Mouse (Mus musculus) limb, embryonic 14.5 days (tissue): ENCODE data around the gene Sema3c. TPM values are rescaled to one million over a fixed set of nuclear protein-coding genes. Genes with fewer than 3 reads are reported as not detected.
"Not testable (repeated sequence)": the region's sequence is repeated elsewhere in the genome, so short reads cannot be mapped to it uniquely, and the experiment has no call there.

ENCODE experiments used
- ATAC-seq: fragments of 200-750 bp; cut with Nextera tagmentation; 2 replicates; pipeline ENCODE4 v1.8.0; 2017; ENCODE audit warnings: low read depth, moderate number of reproducible peaks, moderate TSS enrichment; ENCODE audit not compliant: low FRiP score
- DNase-seq: peaks from one replicate; pipeline ENCODE4 v3.0.0-alpha.2; 2015; ENCODE audit warnings: low spot score
- H3K27ac ChIP-seq: fragments of 300-500 bp; sonication (generic); replicated peaks from 2 replicates; pipeline ENCODE4 v1.5.1; 2014; ENCODE audit warnings: low read depth, mild to moderate bottlenecking, low read length, moderate library complexity, mixed read lengths
- H3K27me3 ChIP-seq: fragments of 300-500 bp; sonication (generic); 2 replicates; pipeline ENCODE4 v1.6.1; 2014; ENCODE audit warnings: low read length, mixed read lengths; ENCODE audit not compliant: control insufficient read depth, insufficient read depth
- H3K36me3 ChIP-seq: fragments of 300-500 bp; sonication (generic); 2 replicates; pipeline ENCODE4 v1.6.1; 2014; ENCODE audit warnings: mild to moderate bottlenecking, low read length, moderate library complexity, mixed read lengths; ENCODE audit not compliant: control insufficient read depth, insufficient read depth
- H3K4me1 ChIP-seq: fragments of 300-500 bp; sonication (generic); 2 replicates; pipeline ENCODE4 v1.6.1; 2014; ENCODE audit warnings: antibody characterized with exemption, low read length, mixed read lengths; ENCODE audit not compliant: control insufficient read depth, insufficient read depth
- H3K4me2 ChIP-seq: fragments of 300-500 bp; sonication (generic); replicated peaks from 2 replicates; pipeline ENCODE4 v1.6.1; 2014; ENCODE audit warnings: low read depth, mild to moderate bottlenecking, low read length, moderate library complexity; ENCODE audit not compliant: severe bottlenecking
- H3K4me3 ChIP-seq: fragments of 300-500 bp; sonication (generic); replicated peaks from 2 replicates; pipeline ENCODE4 v1.5.1; 2014; ENCODE audit warnings: low read length
- H3K9ac ChIP-seq: fragments of 300-500 bp; sonication (generic); 2 replicates; pipeline ENCODE4 v1.6.1; 2014; ENCODE audit warnings: mild to moderate bottlenecking, low read depth, low read length, moderate library complexity; ENCODE audit not compliant: severe bottlenecking
- H3K9me3 ChIP-seq: fragments of 300-500 bp; sonication (generic); 2 replicates; pipeline ENCODE4 v1.6.1; 2016; ENCODE audit warnings: low read length; ENCODE audit not compliant: control insufficient read depth
- POLR2A ChIP-seq: fragments of 200-500 bp; IDR thresholded peaks from 2 replicates; pipeline ENCODE4 v1.8.0; 2012; ENCODE audit warnings: inconsistent platforms, mild to moderate bottlenecking, moderate library complexity, borderline replicate concordance; ENCODE audit not compliant: insufficient read depth, insufficient read length; ENCODE audit errors: extremely low read depth
- WGBS: fragments of 180-500 bp; shearing (Covaris S2); extraction: QIAGEN DNeasy Blood & Tissue Kit; methylation state at CpG from one replicate; pipeline ENCODE4 v1.1.7; 2014; 5-methylcytosine and 5-hydroxymethylcytosine counted together
- polyA plus RNA-seq, 2 experiments: library from polyadenylated mRNA; depleted of rRNA in 1 of 2; stranded (reverse) in 1 of 2; unstranded in 1 of 2; fragments of >200 nt; fragmentation: Nextera tagmentation in 1 of 2; extraction: Ambion mirVana in 1 of 2; gene quantifications; 2 replicates each; pipeline versions ENCODE4 v1.2.1 to v1.2.3; 2012 to 2014

The Sema3c gene
- 28.3 and 29.5 TPM in 2 replicates for polyA plus RNA-seq (2012; rRNA removed)
- polyA plus RNA-seq (2014; fragmentation: Nextera tagmentation; extraction: Ambion mirVana) = 71.5 and 73.6 TPM in 2 replicates

DNA sequence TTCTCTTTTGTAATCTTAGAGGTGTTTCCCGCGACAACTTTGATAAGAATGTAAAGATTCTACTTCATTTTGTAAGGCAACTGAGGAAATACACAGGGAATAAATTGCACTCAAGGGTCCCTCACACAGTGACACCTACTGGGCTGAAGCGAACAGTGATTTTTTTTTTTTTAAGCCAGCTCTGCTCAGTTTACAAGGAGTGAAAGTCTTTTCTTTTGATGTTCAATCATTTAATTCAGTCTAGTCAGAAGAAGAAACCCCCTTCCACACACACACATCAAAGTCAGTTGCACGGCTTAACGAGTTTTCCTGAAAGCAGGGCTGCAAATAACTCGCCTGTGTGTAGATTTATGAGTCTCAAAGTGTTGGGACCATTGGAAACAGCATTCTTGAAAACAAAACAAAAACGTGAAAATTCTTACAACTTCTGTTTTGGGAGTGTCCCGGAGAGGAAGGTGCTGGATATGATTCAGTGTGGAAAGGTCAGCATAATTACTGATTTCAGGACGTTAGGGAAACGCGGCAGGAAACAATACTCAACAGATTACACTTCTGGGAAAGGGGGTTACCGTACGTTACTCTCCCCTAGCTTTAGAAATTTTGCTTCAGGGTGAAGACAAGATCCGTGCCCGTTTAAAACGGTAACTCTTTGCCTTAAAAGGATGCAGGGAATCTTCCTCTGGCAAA, at the start of gene Sema3c:
Gene Sema3c, plus strand, starts transcription at position 588 of the 687 bp plus-strand sequence.
- peak within 1 kb of the TSS; percentile 89 for H3K27ac ChIP-seq
- peak within 1 kb of the TSS; percentile 70 for H3K9ac ChIP-seq
- peak within 1 kb of the TSS; percentile 53 for H3K4me3 ChIP-seq
- peak within 1 kb of the TSS; percentile 53 for H3K4me2 ChIP-seq
- no peaks in the 10 kb centered on the region for H3K9me3 ChIP-seq
- TF ChIP-seq POLR2A = no peak
- ATAC-seq = peak; percentile 35
- DNase-seq = peak; percentile 60
- no peaks in the 10 kb centered on the region for H3K27me3 ChIP-seq
- WGBS = 1% methylated on average over 16 of the region's 16 CpGs
- H3K4me1 ChIP-seq = 0 out of 2 replicates have a peak, but pooled peaks cover 3% of the 10 kb centered on the region
- no peaks in the 10 kb centered on the region for H3K36me3 ChIP-seq

DNA sequence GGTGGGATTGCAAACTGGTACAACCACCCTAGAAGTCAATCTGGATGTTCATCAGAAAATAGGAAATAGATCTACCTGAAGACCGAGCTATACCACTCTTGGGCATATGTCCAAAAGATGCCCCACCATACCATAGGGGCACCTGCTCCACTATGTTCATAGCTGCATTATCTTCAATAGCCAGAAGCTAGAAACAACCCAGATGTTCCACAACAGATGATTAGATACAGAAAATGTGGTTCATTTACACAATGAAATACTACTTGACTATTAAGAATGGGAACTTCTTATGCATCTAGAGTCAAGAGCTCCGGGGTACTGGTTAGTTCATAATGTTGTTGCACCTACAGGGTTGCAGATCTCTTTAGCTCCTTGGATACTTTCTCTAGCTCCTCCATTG, 42.9 kb upstream of the Sema3c start:
- not testable (repeated sequence) for H3K4me2 ChIP-seq, ATAC-seq, H3K9me3 ChIP-seq, H3K9ac ChIP-seq, H3K4me3 ChIP-seq, DNase-seq, H3K27ac ChIP-seq, H3K4me1 ChIP-seq, H3K36me3 ChIP-seq, H3K27me3 ChIP-seq
- WGBS = 86% methylated on average over 2 of the region's 2 CpGs

DNA sequence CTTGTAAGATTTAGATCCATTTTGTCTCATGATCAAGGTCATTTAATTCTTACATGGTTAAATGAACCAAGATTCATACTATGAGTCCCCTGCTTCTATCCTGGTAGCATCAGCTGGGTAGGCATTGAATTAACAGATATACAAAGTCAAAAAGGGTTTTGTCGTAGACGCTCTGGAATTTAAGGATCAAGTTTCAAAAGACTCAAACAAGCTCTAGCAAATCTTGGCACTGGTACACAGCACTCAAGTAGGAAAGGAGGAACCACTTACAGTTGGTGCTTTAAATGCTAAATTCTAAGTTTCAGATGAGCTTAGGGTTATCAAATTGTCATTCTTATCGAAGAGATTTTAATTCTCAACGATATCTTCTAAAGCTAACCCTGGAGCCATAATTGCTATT, 30.9 kb upstream of the Sema3c start:
- Histone ChIP-seq H3K27ac (no peak overlapping the region), H3K9ac (no peak overlapping the region), H3K9me3 (no peaks in the 10 kb centered on the region), H3K4me1 (no peaks in the 10 kb centered on the region), H3K4me2 (no peak overlapping the region), H3K36me3 (no peaks in the 10 kb centered on the region), H3K27me3 (no peaks in the 10 kb centered on the region), H3K4me3 (no peak overlapping the region)
- TF ChIP-seq POLR2A = no peak
- DNase-seq (peak; percentile 18), ATAC-seq (no peak)
- 53% methylated on average over 4 of the region's 4 CpGs for WGBS

DNA sequence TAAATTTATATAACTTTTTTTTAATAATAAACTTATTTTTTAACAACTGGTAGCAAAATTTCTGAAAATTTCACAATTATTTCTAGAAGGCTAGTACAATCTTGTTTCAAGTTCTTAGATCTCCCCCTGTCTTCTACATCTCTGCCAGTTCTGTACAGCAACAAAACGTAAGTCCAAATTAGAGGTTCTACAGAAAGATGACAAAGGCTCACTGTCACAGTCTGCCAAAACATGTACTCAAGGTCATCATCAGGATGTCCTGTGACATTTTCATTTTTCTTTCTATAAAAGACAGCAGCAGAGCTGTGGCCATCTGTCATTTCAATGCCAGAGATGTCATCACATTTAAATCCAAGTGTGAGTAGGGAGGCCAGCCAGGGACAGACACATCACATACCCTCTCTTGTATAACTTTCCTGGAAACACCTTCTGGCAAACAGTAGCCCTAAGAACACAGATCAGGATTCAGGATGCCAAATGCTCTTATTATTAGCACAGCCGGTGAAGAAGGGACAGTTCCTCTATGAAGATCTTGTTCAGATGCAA, 29.1 kb upstream of the Sema3c start:
- no peaks in the 10 kb centered on the region for H3K27me3 ChIP-seq
- H3K4me1 ChIP-seq = no peaks in the 10 kb centered on the region
- no peak overlapping the region for H3K9ac ChIP-seq
- no peaks in the 10 kb centered on the region for H3K36me3 ChIP-seq
- no peak overlapping the region for H3K27ac ChIP-seq
- DNase-seq (no peak), ATAC-seq (no peak)
- no peak overlapping the region for H3K4me2 ChIP-seq
- no peak overlapping the region for H3K4me3 ChIP-seq
- TF ChIP-seq POLR2A = no peak
- no peaks in the 10 kb centered on the region for H3K9me3 ChIP-seq
- WGBS = 82% methylated on average over 2 of the region's 2 CpGs

DNA sequence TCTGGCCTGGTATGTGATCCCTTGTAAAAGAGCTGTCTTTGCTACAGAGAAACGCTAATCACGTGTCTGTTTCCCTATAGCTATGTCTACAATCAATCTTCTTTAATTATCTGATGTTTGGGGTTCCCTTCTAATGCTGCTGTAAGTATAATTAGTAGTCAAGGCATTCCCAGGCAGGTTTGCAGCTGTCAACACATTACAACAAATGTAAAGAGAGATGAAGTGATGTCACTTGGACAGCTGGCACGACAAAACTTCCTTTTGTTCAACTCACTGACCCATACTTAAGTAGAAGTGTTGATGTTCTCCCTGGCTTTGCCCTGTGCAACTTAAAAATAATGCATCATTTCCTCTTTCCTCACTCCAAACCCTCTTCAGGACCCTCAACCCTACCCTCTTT, 22.4 kb upstream of the Sema3c start:
- Histone ChIP-seq H3K4me2 (no peak overlapping the region), H3K9ac (no peak overlapping the region), H3K4me3 (no peak overlapping the region), H3K27ac (no peak overlapping the region), H3K4me1 (no peaks in the 10 kb centered on the region), H3K9me3 (no peaks in the 10 kb centered on the region), H3K36me3 (no peaks in the 10 kb centered on the region), H3K27me3 (no peaks in the 10 kb centered on the region)
- no peak for TF ChIP-seq POLR2A
- DNase-seq (no peak), ATAC-seq (no peak)
- WGBS = 59% methylated on average over 3 of the region's 3 CpGs
